ENCODE assay signal across 21 mouse cellular contexts in genomic region chr6:141363664-141364063, GRCm38 (mm10).
DNase-seq lines count a peak whose midpoint lies in the region; TF ChIP-seq lines count a peak whose summit lies in the region.
"Had no signal": no experiment of that assay in that cellular context is flagged by ENCODE, and none has a peak within 500 bp of the region (broad histone marks: within the 10 kb centered on the region; RNA-seq: fewer than 3 reads in every experiment).

No protein-coding gene starts in this region.

- H3K36me3 ChIP-seq in ES-Bruce4 (ENCODE audit: control insufficient read depth, insufficient read depth, low read length, poor library complexity, severe bottlenecking) (no peaks in the 10 kb centered on the region), ES-E14 (ENCODE audit: control insufficient read depth, insufficient read depth, low read length, poor library complexity, severe bottlenecking) (no peaks in the 10 kb centered on the region)
- H3K36me3 ChIP-seq: embryonic facial prominence, embryonic 13.5 days; embryonic facial prominence, embryonic 15.5 days; forebrain, embryonic 10.5 days; forebrain, embryonic 12.5 days had no signal

- TF ChIP-seq CTCF in ES-Bruce4 (IDR thresholded peaks at IDR 0.05; ENCODE audit: low read depth, low read length): no peak
- no peak for TF ChIP-seq CTCF in cerebellum, adult 2 months (IDR thresholded peaks at IDR 0.05; ENCODE audit: borderline replicate concordance, insufficient read depth, low read depth, low read length)

- DNase-seq in ES-E14 (ENCODE audit: low read depth, low spot score) (peak; percentile 19), ZHBTc4 (ENCODE audit: low read depth, low spot score) (peak; percentile 61)
- no peak for DNase-seq in lung, postnatal 36 days
- DNase-seq in cerebellum, adult 2 months: no peak
- DNase-seq: adrenal gland, adult 8-10 months; adrenal gland, postnatal 14 days; adrenal gland, postnatal 36 days; B cell, adult 2 months; cerebellum, adult 11-12 months; cerebellum, adult 8-10 months; cerebellum, adult 9-11 months; cerebellum, postnatal 14 days; cerebellum, postnatal 36 days; embryo, embryonic 11 days had no signal

- peak; percentile 50; the same call in 1 of the 2 replicates for TF ChIP-seq EP300 in ES-Bruce4 (IDR thresholded peaks at IDR 0.05; ENCODE audit: insufficient read depth, low read depth, low read length)

- in situ Hi-C loops in ES-E14 (cut with MboI; ENCODE audit: low sequenced_read_pairs in 2 of 2, unreplicated experiment in 2 of 2): no loop called here

- H3K27me3 ChIP-seq in ES-Bruce4 (ENCODE audit: control insufficient read depth, insufficient read depth, low read length, poor library complexity, severe bottlenecking): no peaks in the 10 kb centered on the region
- no peaks in the 10 kb centered on the region for H3K27me3 ChIP-seq in cerebellum, adult 2 months (ENCODE audit: control insufficient read depth, insufficient read depth, low read length)
- H3K27me3 ChIP-seq: CH12.LX; embryonic facial prominence, embryonic 13.5 days; embryonic facial prominence, embryonic 15.5 days; forebrain, embryonic 12.5 days had no signal

- H3K27ac ChIP-seq in ES-Bruce4 (ENCODE audit: insufficient read depth, low read length) (no peak overlapping the region), ES-E14 (ENCODE audit: insufficient read depth, low read depth, low read length, poor library complexity, severe bottlenecking) (no peak overlapping the region)
- H3K27ac ChIP-seq in cerebellum, adult 2 months (ENCODE audit: insufficient read depth, low read length): no peak overlapping the region
- H3K27ac ChIP-seq: embryonic facial prominence, embryonic 13.5 days; embryonic facial prominence, embryonic 15.5 days; forebrain, embryonic 10.5 days; forebrain, embryonic 12.5 days had no signal

- H3K4me3 ChIP-seq in ES-Bruce4 (ENCODE audit: low read depth, low read length) (no peak overlapping the region), ES-E14 (ENCODE audit: insufficient read depth in 1 of 2, low read depth in 1 of 2, low read length in 2 of 2, poor library complexity in 1 of 2, severe bottlenecking in 1 of 2) (no peak overlapping the region)
- no peak overlapping the region for H3K4me3 ChIP-seq in cerebellum, adult 2 months (replicated peaks; ENCODE audit: insufficient read depth, low read depth, low read length)
- H3K4me3 ChIP-seq: embryonic facial prominence, embryonic 13.5 days; embryonic facial prominence, embryonic 15.5 days; erythroblast, embryonic 14.5 days; forebrain, embryonic 10.5 days; forebrain, embryonic 12.5 days had no signal

- no peak for TF ChIP-seq POLR2A in ES-Bruce4 (IDR thresholded peaks at IDR 0.05; ENCODE audit: insufficient read depth, low read length)
- no peak for TF ChIP-seq POLR2A in cerebellum, adult 2 months (IDR thresholded peaks at IDR 0.05; ENCODE audit: borderline replicate concordance, insufficient read depth, low read length)

- 98% methylated on average over 3 of the region's 3 CpGs for WGBS in cerebellum, adult 2 months

- no peak overlapping the region for H3K9ac ChIP-seq in ES-Bruce4 (ENCODE audit: low read depth, poor library complexity, severe bottlenecking)
- H3K9ac ChIP-seq in ES-E14 (ENCODE audit: insufficient read depth, low read depth, low read length, poor library complexity, severe bottlenecking): no peak overlapping the region
- H3K9ac ChIP-seq: embryonic facial prominence, embryonic 13.5 days; embryonic facial prominence, embryonic 15.5 days; forebrain, embryonic 12.5 days had no signal

- H3K4me1 ChIP-seq in ES-Bruce4 (ENCODE audit: control insufficient read depth, insufficient read depth, low read length) (no peaks in the 10 kb centered on the region), ES-E14 (ENCODE audit: control insufficient read depth in 2 of 2, insufficient read depth in 2 of 2, low read length in 2 of 2, poor library complexity in 1 of 2) (no peaks in the 10 kb centered on the region)
- no peaks in the 10 kb centered on the region for H3K4me1 ChIP-seq in cerebellum, adult 2 months (ENCODE audit: control insufficient read depth, insufficient read depth, low read length)
- H3K4me1 ChIP-seq: embryonic facial prominence, embryonic 13.5 days; embryonic facial prominence, embryonic 15.5 days; forebrain, embryonic 10.5 days; forebrain, embryonic 12.5 days had no signal

- H3K9me3 ChIP-seq in ES-Bruce4 (replicated peaks; ENCODE audit: control insufficient read depth, insufficient read depth, low read length, poor library complexity, severe bottlenecking) (peaks cover 7% of the 10 kb centered on the region), ES-E14 (ENCODE audit: control insufficient read depth, insufficient read depth, low read depth, low read length) (no peaks in the 10 kb centered on the region)
- H3K9me3 ChIP-seq: embryonic facial prominence, embryonic 13.5 days; embryonic facial prominence, embryonic 15.5 days; forebrain, embryonic 10.5 days; forebrain, embryonic 12.5 days had no signal

TF ChIP-seq in ES-E14, 5 proteins besides CTCF, POLR2A, EP300 and RAD21:
- TF ChIP-seq ZNF384 (IDR thresholded peaks at IDR 0.05; ENCODE audit: low read depth, low read length) (no peak), CHD2 (IDR thresholded peaks at IDR 0.05; ENCODE audit: low read depth, low read length) (no peak), ZC3H11A (IDR thresholded peaks at IDR 0.05; ENCODE audit: borderline replicate concordance, low read depth, low read length) (no peak), MAFK (IDR thresholded peaks at IDR 0.05; ENCODE audit: insufficient read depth, low read depth, low read length) (no peak), HCFC1 (IDR thresholded peaks at IDR 0.05; ENCODE audit: borderline replicate concordance, insufficient read depth, low read length) (no peak)
TF ChIP-seq in ES-E14: peak in this region for 0.

Comparison
In these comparisons a context has a peak if more than half of its experiments do, and no peak if none do; other contexts are left out.
1. DNase-seq: peak in ES-E14 (single experiment) and ZHBTc4 (single experiment); none in lung, postnatal 36 days (single experiment) and cerebellum, adult 2 months (0 of 2).